Mouse (Mus musculus) heart, embryonic 12.5 days (tissue): Measurements from ENCODE around the gene P4ha2. TPM values are rescaled to one million over a fixed set of nuclear protein-coding genes. Genes with fewer than 3 reads are reported as not detected.

Source experiments
- ATAC-seq: fragments of 200-750 bp; cut with Nextera tagmentation; 2 replicates; pipeline ENCODE4 v1.8.0; 2017; ENCODE audit warnings: moderate TSS enrichment, moderate library complexity; ENCODE audit not compliant: insufficient number of reproducible peaks, low FRiP score
- H3K27ac ChIP-seq: fragments of 300-500 bp; sonication (generic); 2 replicates; pipeline ENCODE4 v1.5.1; 2016; ENCODE audit warnings: mild to moderate bottlenecking, moderate library complexity; ENCODE audit not compliant: poor library complexity, severe bottlenecking
- H3K27me3 ChIP-seq: fragments of 300-500 bp; sonication (generic); replicated peaks from 2 replicates; pipeline ENCODE4 v1.6.1; 2016; ENCODE audit warnings: mild to moderate bottlenecking, moderate library complexity
- H3K36me3 ChIP-seq: fragments of 300-500 bp; sonication (generic); 2 replicates; pipeline ENCODE4 v1.6.1; 2016; ENCODE audit warnings: mild to moderate bottlenecking, moderate library complexity
- H3K4me1 ChIP-seq: fragments of 300-500 bp; sonication (generic); replicated peaks from 2 replicates; pipeline ENCODE4 v1.6.1; 2016; ENCODE audit warnings: mild to moderate bottlenecking
- H3K4me2 ChIP-seq: fragments of 300-500 bp; sonication (generic); 2 replicates; pipeline ENCODE4 v1.6.1; 2016; ENCODE audit warnings: mild to moderate bottlenecking, moderate library complexity
- H3K4me3 ChIP-seq: fragments of 300-500 bp; sonication (generic); 2 replicates; pipeline ENCODE4 v1.5.1; 2016; ENCODE audit warnings: mild to moderate bottlenecking
- H3K9ac ChIP-seq: fragments of 300-500 bp; sonication (generic); 2 replicates; pipeline ENCODE4 v1.6.1; 2016; ENCODE audit warnings: mild to moderate bottlenecking, moderate library complexity
- H3K9me3 ChIP-seq: fragments of 300-500 bp; sonication (generic); replicated peaks from 2 replicates; pipeline ENCODE4 v1.6.1; 2016; ENCODE audit warnings: mild to moderate bottlenecking, moderate library complexity
- WGBS: fragments of 180-500 bp; shearing (Covaris S2); methylation state at CpG from one replicate; pipeline ENCODE4 v1.1.7; 2016; 5-methylcytosine and 5-hydroxymethylcytosine counted together
- polyA plus RNA-seq: library from polyadenylated mRNA; unstranded; fragments of >200 nt; fragmentation: Nextera tagmentation; extraction: Ambion mirVana; gene quantifications from 2 replicates; pipeline ENCODE4 v1.2.1, GENCODE M21; 2016

The P4ha2 gene
- polyA plus RNA-seq, 1 experiment from 2014 or later: 62.1 TPM

GRCm38 (mm10) chr11:54108131-54108530 lies 8.2 kb downstream of the P4ha2 start:
- Histone ChIP-seq H3K4me2 (no peak overlapping the region), H3K9ac (peak overlapping the region; percentile 4; the same call in 1 of the 2 replicates), H3K27me3 (no peaks in the 10 kb centered on the region), H3K27ac (0 out of 2 replicates have a peak overlapping the region, but pooled peaks have one; percentile 36), H3K36me3 (peaks cover 11% of the 10 kb centered on the region), H3K4me3 (no peak overlapping the region), H3K4me1 (peaks cover 69% of the 10 kb centered on the region), H3K9me3 (no peaks in the 10 kb centered on the region)
- WGBS: 69% methylated on average over 3 of the region's 3 CpGs
- no peak for ATAC-seq

- H3K9me3 ChIP-seq: no peaks in the 10 kb centered on the region
- H3K27ac ChIP-seq: peak overlapping the region; percentile 56
- no peak overlapping the region; the same call in 1 of the 2 replicates for H3K9ac ChIP-seq
- H3K4me1 ChIP-seq: peaks cover 71% of the 10 kb centered on the region
- no peak overlapping the region for H3K4me2 ChIP-seq
- peaks cover 11% of the 10 kb centered on the region for H3K36me3 ChIP-seq
- no peak; the same call in 1 of the 2 replicates for ATAC-seq
- H3K27me3 ChIP-seq: no peaks in the 10 kb centered on the region
- 37% methylated on average over 5 of the region's 5 CpGs for WGBS
- no peak overlapping the region for H3K4me3 ChIP-seq
Measured at GRCm38 (mm10) chr11:54108894-54109293, 9.0 kb downstream of the P4ha2 start.

GRCm38 (mm10) chr11:54111291-54111690 lies 11.4 kb downstream of the P4ha2 start:
- 85% methylated on average over 7 of the region's 7 CpGs for WGBS
- no peaks in the 10 kb centered on the region for H3K9me3 ChIP-seq
- no peak overlapping the region for H3K9ac ChIP-seq
- peaks cover 86% of the 10 kb centered on the region for H3K4me1 ChIP-seq
- peaks cover 11% of the 10 kb centered on the region for H3K36me3 ChIP-seq
- ATAC-seq: no peak
- no peak overlapping the region for H3K27ac ChIP-seq
- no peak overlapping the region for H3K4me3 ChIP-seq
- H3K4me2 ChIP-seq: no peak overlapping the region
- H3K27me3 ChIP-seq: no peaks in the 10 kb centered on the region

- peak overlapping the region; percentile 58 for H3K4me2 ChIP-seq
- no peaks in the 10 kb centered on the region for H3K27me3 ChIP-seq
- no peaks in the 10 kb centered on the region for H3K9me3 ChIP-seq
- peaks cover 83% of the 10 kb centered on the region for H3K4me1 ChIP-seq
- WGBS: 70% methylated on average over 21 of the region's 21 CpGs
- H3K4me3 ChIP-seq: no peak overlapping the region
- ATAC-seq: no peak
- H3K9ac ChIP-seq: 0 out of 2 replicates have a peak overlapping the region, but pooled peaks have one; percentile 23
- peak overlapping the region; percentile 93 for H3K27ac ChIP-seq
- peaks cover 19% of the 10 kb centered on the region for H3K36me3 ChIP-seq
Measured at GRCm38 (mm10) chr11:54111976-54112741, 12.3 kb downstream of the P4ha2 start.

GRCm38 (mm10) chr11:54112920-54113319 lies 13.0 kb downstream of the P4ha2 start:
- H3K9ac ChIP-seq: peak overlapping the region; percentile 51
- H3K4me2 ChIP-seq: peak overlapping the region; percentile 58
- peaks cover 25% of the 10 kb centered on the region for H3K36me3 ChIP-seq
- peaks cover 80% of the 10 kb centered on the region for H3K4me1 ChIP-seq
- peak overlapping the region; percentile 17; the same call in 1 of the 2 replicates for H3K4me3 ChIP-seq
- no peaks in the 10 kb centered on the region for H3K9me3 ChIP-seq
- WGBS: under 1% methylated on average over 10 of the region's 10 CpGs
- peak; percentile 93 for ATAC-seq
- H3K27me3 ChIP-seq: no peaks in the 10 kb centered on the region
- peak overlapping the region; percentile 93 for H3K27ac ChIP-seq

- Histone ChIP-seq H3K36me3 (peaks cover 30% of the 10 kb centered on the region), H3K9me3 (no peaks in the 10 kb centered on the region), H3K4me1 (peaks cover 76% of the 10 kb centered on the region), H3K27ac (peak overlapping the region; percentile 93), H3K27me3 (no peaks in the 10 kb centered on the region), H3K4me2 (peak overlapping the region; percentile 58), H3K4me3 (peak overlapping the region; percentile 17; the same call in 1 of the 2 replicates), H3K9ac (peak overlapping the region; percentile 51)
- WGBS: 14% methylated on average over 4 of the region's 4 CpGs
- ATAC-seq: peak; percentile 7; the same call in 1 of the 2 replicates
Measured at GRCm38 (mm10) chr11:54113352-54113751, 13.5 kb downstream of the P4ha2 start.

- no peak overlapping the region for H3K4me2 ChIP-seq
- peaks cover 62% of the 10 kb centered on the region for H3K4me1 ChIP-seq
- H3K9me3 ChIP-seq: no peaks in the 10 kb centered on the region
- H3K4me3 ChIP-seq: no peak overlapping the region
- 99% methylated on average over 3 of the region's 3 CpGs for WGBS
- no peak for ATAC-seq
- H3K9ac ChIP-seq: no peak overlapping the region
- no peaks in the 10 kb centered on the region for H3K27me3 ChIP-seq
- no peak overlapping the region for H3K27ac ChIP-seq
- peaks cover 44% of the 10 kb centered on the region for H3K36me3 ChIP-seq
Measured at GRCm38 (mm10) chr11:54114746-54115145, 14.9 kb downstream of the P4ha2 start.

- H3K9me3 ChIP-seq: no peaks in the 10 kb centered on the region
- H3K4me3 ChIP-seq: no peak overlapping the region
- H3K27ac ChIP-seq: no peak overlapping the region
- peaks cover 49% of the 10 kb centered on the region for H3K36me3 ChIP-seq
- 66% methylated on average over 8 of the region's 8 CpGs for WGBS
- no peak overlapping the region for H3K9ac ChIP-seq
- no peak for ATAC-seq
- H3K4me1 ChIP-seq: peaks cover 56% of the 10 kb centered on the region
- no peak overlapping the region for H3K4me2 ChIP-seq
- H3K27me3 ChIP-seq: no peaks in the 10 kb centered on the region
Measured at GRCm38 (mm10) chr11:54115301-54115700, 15.4 kb downstream of the P4ha2 start.

GRCm38 (mm10) chr11:54115911-54116310 lies 16.0 kb downstream of the P4ha2 start:
- H3K36me3 ChIP-seq: peaks cover 46% of the 10 kb centered on the region
- no peaks in the 10 kb centered on the region for H3K9me3 ChIP-seq
- no peak overlapping the region for H3K4me3 ChIP-seq
- no peak for ATAC-seq
- no peak overlapping the region for H3K9ac ChIP-seq
- 17% methylated on average over 3 of the region's 3 CpGs for WGBS
- H3K27ac ChIP-seq: no peak overlapping the region
- peaks cover 50% of the 10 kb centered on the region for H3K4me1 ChIP-seq
- no peaks in the 10 kb centered on the region for H3K27me3 ChIP-seq
- H3K4me2 ChIP-seq: no peak overlapping the region

- Histone ChIP-seq H3K4me1 (peaks cover 50% of the 10 kb centered on the region), H3K4me3 (no peak overlapping the region)
Measured at GRCm38 (mm10) chr11:54116406-54116805, 16.5 kb downstream of the P4ha2 start.

GRCm38 (mm10) chr11:54117096-54117495 lies 17.2 kb downstream of the P4ha2 start:
- 87% methylated on average over 10 of the region's 10 CpGs for WGBS
- Histone ChIP-seq H3K36me3 (peaks cover 41% of the 10 kb centered on the region), H3K4me3 (no peak overlapping the region)

More at GRCm38 (mm10) chr11:54116406-54116805, 16.5 kb downstream of the P4ha2 start:
- H3K4me2 ChIP-seq: no peak overlapping the region
- no peaks in the 10 kb centered on the region for H3K9me3 ChIP-seq
- no peak for ATAC-seq
- WGBS: 78% methylated on average over 4 of the region's 4 CpGs
- H3K9ac ChIP-seq: no peak overlapping the region
- no peaks in the 10 kb centered on the region for H3K27me3 ChIP-seq
- H3K36me3 ChIP-seq: peaks cover 42% of the 10 kb centered on the region
- no peak overlapping the region for H3K27ac ChIP-seq

More at GRCm38 (mm10) chr11:54117096-54117495, 17.2 kb downstream of the P4ha2 start:
- Histone ChIP-seq H3K27me3 (no peaks in the 10 kb centered on the region), H3K4me2 (no peak overlapping the region), H3K27ac (no peak overlapping the region), H3K4me1 (peaks cover 50% of the 10 kb centered on the region), H3K9ac (no peak overlapping the region), H3K9me3 (no peaks in the 10 kb centered on the region)
- ATAC-seq: no peak
